Mouse (Mus musculus): ENCODE measurements around the gene Ifnab. TPM values are rescaled to one million over a fixed set of nuclear protein-coding genes. Genes with fewer than 3 reads are reported as not detected.
A peak's percentile ranks its signal among the peaks of the same experiment; 100 is the strongest.

Gene Ifnab
- polyA plus RNA-seq, 1 experiment: not detected

GRCm38 (mm10) chr4:88683812-88684211 is 7.3 kb downstream of the Ifnab start, which contains the start of gene Ifna2:
TSS of gene Ifna2 (minus strand) at chr4:88683912.
- H3K9me3 ChIP-seq: no peaks in the 10 kb centered on the region
- TF ChIP-seq FLI1 (IDR thresholded peaks at IDR 0.05; ENCODE audit: low read length) (no peak), GATA1 (IDR thresholded peaks at IDR 0.05; ENCODE audit: borderline replicate concordance, low read length) (no peak)
- H3K4me1 ChIP-seq: peaks cover 21% of the 10 kb centered on the region
- no peak within 1 kb of the TSS for H3K4me3 ChIP-seq (replicated peaks)
- no peaks in the 10 kb centered on the region for H3K36me3 ChIP-seq (replicated peaks; ENCODE audit: low read length)
- H3K27me3 ChIP-seq (replicated peaks): no peaks in the 10 kb centered on the region

- no peak overlapping the region for H3K4me3 ChIP-seq (replicated peaks)
- peaks cover 21% of the 10 kb centered on the region for H3K4me1 ChIP-seq
- TF ChIP-seq FLI1 (IDR thresholded peaks at IDR 0.05; ENCODE audit: low read length) (no peak), GATA1 (IDR thresholded peaks at IDR 0.05; ENCODE audit: borderline replicate concordance, low read length) (no peak)
- H3K36me3 ChIP-seq (replicated peaks; ENCODE audit: low read length): no peaks in the 10 kb centered on the region
- H3K27me3 ChIP-seq (replicated peaks): peaks cover 1% of the 10 kb centered on the region
- H3K9me3 ChIP-seq: no peaks in the 10 kb centered on the region
These were observed 9.8 kb downstream of the Ifnab start for GRCm38 (mm10) chr4:88681353-88681752.

- H3K27me3 ChIP-seq (replicated peaks): peaks cover 2% of the 10 kb centered on the region
- H3K4me3 ChIP-seq (replicated peaks): peak overlapping the region; percentile 74
- H3K36me3 ChIP-seq (replicated peaks; ENCODE audit: low read length): no peaks in the 10 kb centered on the region
- H3K9me3 ChIP-seq: no peaks in the 10 kb centered on the region
- H3K4me1 ChIP-seq: peaks cover 21% of the 10 kb centered on the region
- TF ChIP-seq FLI1 (IDR thresholded peaks at IDR 0.05; ENCODE audit: low read length) (no peak), GATA1 (IDR thresholded peaks at IDR 0.05; ENCODE audit: borderline replicate concordance, low read length) (no peak)
These were observed 10.8 kb downstream of the Ifnab start for GRCm38 (mm10) chr4:88680362-88680761.

GRCm38 (mm10) chr4:88676824-88677223 is 14.3 kb downstream of the Ifnab start, which contains the start of gene Ifna16:
TSS of gene Ifna16 (minus strand) at chr4:88676924.
- TF ChIP-seq GATA1 (IDR thresholded peaks at IDR 0.05; ENCODE audit: borderline replicate concordance, low read length) (no peak), FLI1 (IDR thresholded peaks at IDR 0.05; ENCODE audit: low read length) (no peak)
- Histone ChIP-seq H3K4me3 (replicated peaks) (no peak within 1 kb of the TSS), H3K9me3 (no peaks in the 10 kb centered on the region), H3K27me3 (replicated peaks) (peaks cover 2% of the 10 kb centered on the region), H3K4me1 (peaks cover 14% of the 10 kb centered on the region), H3K36me3 (replicated peaks; ENCODE audit: low read length) (no peaks in the 10 kb centered on the region)

- 0 out of 2 replicates have a peak, but pooled peaks cover 3% of the 10 kb centered on the region for H3K9me3 ChIP-seq
- no peak for TF ChIP-seq GATA1 (IDR thresholded peaks at IDR 0.05; ENCODE audit: borderline replicate concordance, low read length)
- TF ChIP-seq FLI1 (IDR thresholded peaks at IDR 0.05; ENCODE audit: low read length): no peak
- no peak overlapping the region for H3K4me3 ChIP-seq (replicated peaks)
- H3K36me3 ChIP-seq (replicated peaks; ENCODE audit: low read length): no peaks in the 10 kb centered on the region
- peaks cover 12% of the 10 kb centered on the region for H3K27me3 ChIP-seq (replicated peaks)
- peaks cover 4% of the 10 kb centered on the region; the same call in 1 of the 2 replicates for H3K4me1 ChIP-seq
These were observed 35.7 kb downstream of the Ifnab start for GRCm38 (mm10) chr4:88655461-88655860.

GRCm38 (mm10) chr4:88653644-88654043 is 37.5 kb downstream of the Ifnab start:
- 0 out of 2 replicates have a peak, but pooled peaks cover 3% of the 10 kb centered on the region for H3K9me3 ChIP-seq
- H3K4me1 ChIP-seq: peaks cover 4% of the 10 kb centered on the region; the same call in 1 of the 2 replicates
- H3K27me3 ChIP-seq (replicated peaks): peaks cover 16% of the 10 kb centered on the region
- H3K4me3 ChIP-seq (replicated peaks): no peak overlapping the region
- no peaks in the 10 kb centered on the region for H3K36me3 ChIP-seq (replicated peaks; ENCODE audit: low read length)
- TF ChIP-seq GATA1 (IDR thresholded peaks at IDR 0.05; ENCODE audit: borderline replicate concordance, low read length): no peak
- TF ChIP-seq FLI1 (IDR thresholded peaks at IDR 0.05; ENCODE audit: low read length): no peak

- H3K27me3 ChIP-seq (replicated peaks): peaks cover 8% of the 10 kb centered on the region
- no peak for TF ChIP-seq FLI1 (IDR thresholded peaks at IDR 0.05; ENCODE audit: low read length)
- TF ChIP-seq GATA1 (IDR thresholded peaks at IDR 0.05; ENCODE audit: borderline replicate concordance, low read length): no peak
- H3K4me1 ChIP-seq: peaks cover 12% of the 10 kb centered on the region
- no peak within 1 kb of the TSS for H3K4me3 ChIP-seq (replicated peaks)
- no peaks in the 10 kb centered on the region for H3K9me3 ChIP-seq
- no peaks in the 10 kb centered on the region for H3K36me3 ChIP-seq (replicated peaks; ENCODE audit: low read length)
These were observed 46.8 kb downstream of the Ifnab start, which contains the start of gene Ifna13 for GRCm38 (mm10) chr4:88644359-88644758. TSS of gene Ifna13 (minus strand) at chr4:88644459.

GRCm38 (mm10) chr4:88642526-88642925 is 48.6 kb downstream of the Ifnab start:
- no peak for TF ChIP-seq FLI1 (IDR thresholded peaks at IDR 0.05; ENCODE audit: low read length)
- TF ChIP-seq GATA1 (IDR thresholded peaks at IDR 0.05; ENCODE audit: borderline replicate concordance, low read length): no peak
- no peaks in the 10 kb centered on the region for H3K9me3 ChIP-seq
- no peaks in the 10 kb centered on the region for H3K36me3 ChIP-seq (replicated peaks; ENCODE audit: low read length)
- no peak overlapping the region for H3K4me3 ChIP-seq (replicated peaks)
- H3K4me1 ChIP-seq: peaks cover 12% of the 10 kb centered on the region
- peaks cover 4% of the 10 kb centered on the region for H3K27me3 ChIP-seq (replicated peaks)

GRCm38 (mm10) chr4:88641077-88641831 is 49.9 kb downstream of the Ifnab start:
- Histone ChIP-seq H3K9me3 (no peaks in the 10 kb centered on the region), H3K4me3 (replicated peaks) (peak overlapping the region; percentile 95), H3K36me3 (replicated peaks; ENCODE audit: low read length) (no peaks in the 10 kb centered on the region), H3K4me1 (peaks cover 12% of the 10 kb centered on the region), H3K27me3 (replicated peaks) (peaks cover 5% of the 10 kb centered on the region)
- TF ChIP-seq FLI1 (IDR thresholded peaks at IDR 0.05; ENCODE audit: low read length): no peak
- TF ChIP-seq GATA1 (IDR thresholded peaks at IDR 0.05; ENCODE audit: borderline replicate concordance, low read length): no peak

GRCm38 (mm10) chr4:88640704-88641076 is 50.5 kb downstream of the Ifnab start:
- Histone ChIP-seq H3K36me3 (replicated peaks; ENCODE audit: low read length) (no peaks in the 10 kb centered on the region), H3K9me3 (no peaks in the 10 kb centered on the region), H3K4me3 (replicated peaks) (peak overlapping the region; percentile 95), H3K4me1 (peaks cover 12% of the 10 kb centered on the region), H3K27me3 (replicated peaks) (peaks cover 5% of the 10 kb centered on the region)
- TF ChIP-seq GATA1 (IDR thresholded peaks at IDR 0.05; ENCODE audit: borderline replicate concordance, low read length) (no peak), FLI1 (IDR thresholded peaks at IDR 0.05; ENCODE audit: low read length) (no peak)

Other genes starting within 250 kb of the Ifnab start
- not detected in 2 replicates for gene Ifnb1, start 168.6 kb downstream of the Ifnab start, polyA plus RNA-seq (2012; ENCODE audit: insufficient read depth, low replicate concordance)
- gene Ifna15, start 133.1 kb downstream of the Ifnab start, polyA plus RNA-seq (2012; ENCODE audit: insufficient read depth, low replicate concordance): not detected in 2 replicates
- gene Ifna14, start 119.6 kb downstream of the Ifnab start, polyA plus RNA-seq (2012; ENCODE audit: insufficient read depth, low replicate concordance): not detected in 2 replicates
- gene Ifna9, start 99.0 kb downstream of the Ifnab start, polyA plus RNA-seq (2012; ENCODE audit: insufficient read depth, low replicate concordance): not detected in 2 replicates
- not detected in 2 replicates for gene Ifna12, start 88.0 kb downstream of the Ifnab start, polyA plus RNA-seq (2012; ENCODE audit: insufficient read depth, low replicate concordance)
- not detected in 2 replicates for gene C87499, start 56.9 kb downstream of the Ifnab start, polyA plus RNA-seq (2012; ENCODE audit: insufficient read depth, low replicate concordance)
- gene Ifna13, start 46.9 kb downstream of the Ifnab start, polyA plus RNA-seq (2012; ENCODE audit: insufficient read depth, low replicate concordance): not detected in 2 replicates
- not detected in 2 replicates for gene Ifna16, start 14.4 kb downstream of the Ifnab start, polyA plus RNA-seq (2012; ENCODE audit: insufficient read depth, low replicate concordance)
- gene Ifna2, start 7.4 kb downstream of the Ifnab start, polyA plus RNA-seq (2012; ENCODE audit: insufficient read depth, low replicate concordance): not detected in 2 replicates
- gene Gm26566, start 30.4 kb upstream of the Ifnab start, polyA plus RNA-seq (2012; ENCODE audit: insufficient read depth, low replicate concordance): 0.27 TPM in 1 of 2 replicates, not detected in the other
- 1.4 and 2.6 TPM in 2 replicates for gene Klhl9, start 31.1 kb upstream of the Ifnab start, polyA plus RNA-seq (2012; ENCODE audit: insufficient read depth, low replicate concordance)
- not detected in 2 replicates for gene Gm13271, start 63.5 kb upstream of the Ifnab start, polyA plus RNA-seq (2012; ENCODE audit: insufficient read depth, low replicate concordance)
- gene Gm13283, start 68.8 kb upstream of the Ifnab start, polyA plus RNA-seq (2012; ENCODE audit: insufficient read depth, low replicate concordance): not detected in 2 replicates
- gene Gm13290, start 82.5 kb upstream of the Ifnab start, polyA plus RNA-seq (2012; ENCODE audit: insufficient read depth, low replicate concordance): not detected in 2 replicates
- gene Gm13289, start 85.6 kb upstream of the Ifnab start, polyA plus RNA-seq (2012; ENCODE audit: insufficient read depth, low replicate concordance): not detected in 2 replicates
- not detected in 2 replicates for gene Gm13272, start 88.5 kb upstream of the Ifnab start, polyA plus RNA-seq (2012; ENCODE audit: insufficient read depth, low replicate concordance)
- not detected in 2 replicates for gene Ifnz, start 90.8 kb upstream of the Ifnab start, polyA plus RNA-seq (2012; ENCODE audit: insufficient read depth, low replicate concordance)
- gene Gm13276, start 94.3 kb upstream of the Ifnab start, polyA plus RNA-seq (2012; ENCODE audit: insufficient read depth, low replicate concordance): not detected in 2 replicates
- not detected in 2 replicates for gene Gm13277, start 97.3 kb upstream of the Ifnab start, polyA plus RNA-seq (2012; ENCODE audit: insufficient read depth, low replicate concordance)
- gene Gm13278, start 100.2 kb upstream of the Ifnab start, polyA plus RNA-seq (2012; ENCODE audit: insufficient read depth, low replicate concordance): not detected in 2 replicates
- 0.64 TPM in 1 of 2 replicates, not detected in the other for gene Gm13275, start 103.1 kb upstream of the Ifnab start, polyA plus RNA-seq (2012; ENCODE audit: insufficient read depth, low replicate concordance)
- gene Gm13279, start 106.0 kb upstream of the Ifnab start, polyA plus RNA-seq (2012; ENCODE audit: insufficient read depth, low replicate concordance): not detected in 2 replicates
- gene Gm13285, start 108.3 kb upstream of the Ifnab start, polyA plus RNA-seq (2012; ENCODE audit: insufficient read depth, low replicate concordance): not detected in 2 replicates
- 0.64 TPM in 1 of 2 replicates, not detected in the other for gene Gm13287, start 111.9 kb upstream of the Ifnab start, polyA plus RNA-seq (2012; ENCODE audit: insufficient read depth, low replicate concordance)
- not detected in 2 replicates for gene Gm13288, start 114.2 kb upstream of the Ifnab start, polyA plus RNA-seq (2012; ENCODE audit: insufficient read depth, low replicate concordance)
- not detected in 2 replicates for gene Ifna7, start 124.9 kb upstream of the Ifnab start, polyA plus RNA-seq (2012; ENCODE audit: insufficient read depth, low replicate concordance)
- gene Ifna11, start 128.6 kb upstream of the Ifnab start, polyA plus RNA-seq (2012; ENCODE audit: insufficient read depth, low replicate concordance): not detected in 2 replicates
- not detected in 2 replicates for gene Ifna6, start 136.1 kb upstream of the Ifnab start, polyA plus RNA-seq (2012; ENCODE audit: insufficient read depth, low replicate concordance)
- gene Ifna5, start 144.2 kb upstream of the Ifnab start, polyA plus RNA-seq (2012; ENCODE audit: insufficient read depth, low replicate concordance): not detected in 2 replicates
- not detected in 2 replicates for gene Ifna4, start 150.5 kb upstream of the Ifnab start, polyA plus RNA-seq (2012; ENCODE audit: insufficient read depth, low replicate concordance)
- gene Ifna1, start 158.7 kb upstream of the Ifnab start, polyA plus RNA-seq (2012; ENCODE audit: insufficient read depth, low replicate concordance): not detected in 2 replicates
- not detected in 2 replicates for gene Ifne, start 188.8 kb upstream of the Ifnab start, polyA plus RNA-seq (2012; ENCODE audit: insufficient read depth, low replicate concordance)

Data from megakaryocyte, embryonic 14.5 days (primary cell).